Mouse (Mus musculus): ENCODE results near the gene Dgcr2.

DNA sequence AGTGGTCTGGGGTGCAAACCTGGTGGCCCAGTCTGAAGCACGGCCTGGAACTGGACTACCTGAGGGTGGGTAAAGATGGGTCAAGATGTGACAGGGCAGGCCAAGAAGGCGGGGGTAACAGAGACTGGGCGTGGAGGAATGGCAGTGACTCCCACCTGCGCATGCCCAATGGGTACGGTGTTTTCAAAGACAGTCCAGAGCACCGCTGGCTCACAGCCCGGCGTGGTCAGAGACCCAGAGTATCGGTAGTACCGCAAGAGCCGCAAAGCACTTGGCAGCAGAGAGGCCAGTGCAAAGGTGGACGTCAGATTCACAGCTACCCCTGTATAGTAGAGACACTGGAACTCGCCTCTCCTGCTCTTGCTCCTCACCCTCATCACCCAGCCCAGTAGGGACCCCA lies 62.9 kb downstream of the Dgcr2 start:
- TF ChIP-seq GATA1 (IDR thresholded peaks at IDR 0.05; ENCODE audit: borderline replicate concordance, low read length) (no peak), CTCF (IDR thresholded peaks at IDR 0.05; ENCODE audit: low read depth, low read length) (no peak), TAL1 (conservative IDR thresholded peaks at IDR 0.05; ENCODE audit: low read depth, low read length) (no peak)

Measured in G1E (cell line).